8 mouse cellular contexts compared by ENCODE assay signal in genomic region chr15:102295633-102296367, GRCm38 (mm10). TPM values are rescaled to one million over a fixed set of nuclear protein-coding genes. Genes with fewer than 3 reads are reported as not detected.
DNase-seq lines count a peak whose midpoint lies in the region; ATAC-seq and TF ChIP-seq lines count a peak whose summit lies in the region.

Espl1 (plus strand) TSS chr15:102296266.

- H3ac ChIP-seq in myocyte (ENCODE audit: control insufficient read depth, insufficient read length), result peak within 1 kb of the TSS; percentile 38

- ATAC-seq in heart, embryonic 11.5 days (replicated peaks; ENCODE audit: insufficient number of reproducible peaks, low FRiP score, low TSS enrichment), result peak; percentile 94
- ATAC-seq in kidney, embryonic 16.5 days (ENCODE audit: low FRiP score, low TSS enrichment), result peak; percentile 99

- 7% methylated on average over 25 of the region's 25 CpGs for WGBS in heart, embryonic 11.5 days (ENCODE audit: insufficient replicate concordance)
- 6% methylated on average over 25 of the region's 25 CpGs for WGBS in kidney, embryonic 16.5 days
- WGBS in liver, adult 2 months, result 6% methylated on average over 25 of the region's 25 CpGs

- peaks cover 3% of the 10 kb centered on the region for H3K4me1 ChIP-seq in bone marrow macrophage, adult 2 months (ENCODE audit: control insufficient read depth, insufficient read depth, low read length)
- no peaks in the 10 kb centered on the region for H3K4me1 ChIP-seq in embryonic fibroblast, embryonic 13.5 days (ENCODE audit: control insufficient read depth, insufficient read depth, low read length)
- 0 out of 2 replicates have a peak, but pooled peaks cover 3% of the 10 kb centered on the region for H3K4me1 ChIP-seq in heart, embryonic 11.5 days (ENCODE audit: control insufficient read depth, insufficient read depth, low read length)
- H3K4me1 ChIP-seq in kidney, embryonic 16.5 days (ENCODE audit: insufficient read depth, low read length), result peaks cover 8% of the 10 kb centered on the region
- H3K4me1 ChIP-seq in liver, adult 2 months (ENCODE audit: control insufficient read depth, insufficient read depth, low read length), result no peaks in the 10 kb centered on the region

- H3K9ac ChIP-seq in heart, embryonic 11.5 days (ENCODE audit: low read depth, low read length), result peak within 1 kb of the TSS; percentile 75
- peak within 1 kb of the TSS; percentile 71 for H3K9ac ChIP-seq in kidney, embryonic 16.5 days (replicated peaks; ENCODE audit: low read length)
- H3K9ac ChIP-seq in liver, adult 2 months (ENCODE audit: low read depth, low read length), result peak within 1 kb of the TSS; percentile 12

- no peak for TF ChIP-seq POLR2A in bone marrow macrophage, adult 2 months (IDR thresholded peaks at IDR 0.05; ENCODE audit: borderline replicate concordance, low read depth, low read length)
- peak; percentile 72 for TF ChIP-seq POLR2A in embryonic fibroblast, embryonic 13.5 days (IDR thresholded peaks at IDR 0.05; ENCODE audit: low read depth, low read length)
- TF ChIP-seq POLR2A in liver, adult 2 months (IDR thresholded peaks at IDR 0.05; ENCODE audit: extremely low read depth, insufficient read depth, low read length), result no peak
- TF ChIP-seq POLR2A in myocyte (IDR thresholded peaks at IDR 0.05; ENCODE audit: insufficient read length, low read depth), result peak; percentile 95

- peak within 1 kb of the TSS; percentile 82 for H3K4me2 ChIP-seq in heart, embryonic 11.5 days
- H3K4me2 ChIP-seq in kidney, embryonic 16.5 days (replicated peaks; ENCODE audit: low read depth, low read length), result peak within 1 kb of the TSS; percentile 73
- H3K4me2 ChIP-seq in myocyte (ENCODE audit: low read depth), result peak within 1 kb of the TSS; percentile 99

- H3K27me3 ChIP-seq in heart, embryonic 11.5 days (ENCODE audit: control insufficient read depth, insufficient read depth, low read length), result no peaks in the 10 kb centered on the region
- H3K27me3 ChIP-seq in kidney, embryonic 16.5 days (ENCODE audit: insufficient read depth, low read length), result no peaks in the 10 kb centered on the region
- no peaks in the 10 kb centered on the region for H3K27me3 ChIP-seq in liver, adult 2 months (ENCODE audit: control insufficient read depth, insufficient read depth, low read length)
- H3K27me3 ChIP-seq in myocyte (ENCODE audit: control insufficient read depth, insufficient read depth, insufficient read length), result no peaks in the 10 kb centered on the region
- H3K27me3 ChIP-seq in splenic B cell, adult 2 months (ENCODE audit: control insufficient read depth, insufficient read depth, low read length, poor library complexity, severe bottlenecking), result no peaks in the 10 kb centered on the region

- no peaks in the 10 kb centered on the region for H3K79me2 ChIP-seq in liver, adult 2 months (ENCODE audit: control insufficient read depth, insufficient read depth, low read length)
- peaks cover 24% of the 10 kb centered on the region for H3K79me2 ChIP-seq in myocyte (ENCODE audit: control insufficient read depth, insufficient read depth)

- TF ChIP-seq CTCF in bone marrow macrophage, adult 2 months (IDR thresholded peaks at IDR 0.05; ENCODE audit: low read depth, low read length), result no peak
- TF ChIP-seq CTCF in embryonic fibroblast, embryonic 13.5 days (IDR thresholded peaks at IDR 0.05; ENCODE audit: borderline replicate concordance, insufficient read depth, low read length), result no peak
- TF ChIP-seq CTCF in liver, adult 2 months (IDR thresholded peaks at IDR 0.05; ENCODE audit: low read depth, low read length), result no peak

- H3K27ac ChIP-seq in bone marrow macrophage, adult 2 months (ENCODE audit: insufficient read depth, low read depth, low read length), result no peak within 1 kb of the TSS
- H3K27ac ChIP-seq in embryonic fibroblast, embryonic 13.5 days (ENCODE audit: insufficient read depth, low read length), result no peak within 1 kb of the TSS
- 0 out of 2 replicates have a peak within 1 kb of the TSS, but pooled peaks have one; percentile 12 for H3K27ac ChIP-seq in heart, embryonic 11.5 days (ENCODE audit: low read depth, low read length)
- peak within 1 kb of the TSS; percentile 48 for H3K27ac ChIP-seq in kidney, embryonic 16.5 days (ENCODE audit: low read length)
- no peak within 1 kb of the TSS for H3K27ac ChIP-seq in liver, adult 2 months (replicated peaks; ENCODE audit: insufficient read depth, low read depth, low read length)

- no peaks in the 10 kb centered on the region for H3K9me3 ChIP-seq in heart, embryonic 11.5 days (replicated peaks; ENCODE audit: control insufficient read depth, low read length)
- no peaks in the 10 kb centered on the region for H3K9me3 ChIP-seq in kidney, embryonic 16.5 days (ENCODE audit: low read length)

- DNase-seq in A20 (ENCODE audit: low read depth, low spot score), result peak; percentile 95
- DNase-seq in liver, adult 2 months (ENCODE audit: extremely low read depth, low read depth, low spot score), result peak; percentile 77
- DNase-seq in splenic B cell, adult 2 months (ENCODE audit: low read depth, low spot score), result peak; percentile 94

- H3K4me3 ChIP-seq in bone marrow macrophage, adult 2 months (ENCODE audit: insufficient read depth, low read length), result peak within 1 kb of the TSS; percentile 85
- H3K4me3 ChIP-seq in embryonic fibroblast, embryonic 13.5 days (ENCODE audit: insufficient read depth, low read length), result peak within 1 kb of the TSS; percentile 71
- peak within 1 kb of the TSS; percentile 75 for H3K4me3 ChIP-seq in heart, embryonic 11.5 days (ENCODE audit: low read depth, low read length)
- peak within 1 kb of the TSS; percentile 68 for H3K4me3 ChIP-seq in kidney, embryonic 16.5 days (ENCODE audit: low read length)
- H3K4me3 ChIP-seq in liver, adult 2 months (ENCODE audit: insufficient read depth, low read depth, low read length), result peak within 1 kb of the TSS; percentile 57
- H3K4me3 ChIP-seq in myocyte, result peak within 1 kb of the TSS; percentile 75

- peaks cover 14% of the 10 kb centered on the region for H3K36me3 ChIP-seq in heart, embryonic 11.5 days (ENCODE audit: control insufficient read depth, insufficient read depth, low read length)
- peaks cover 19% of the 10 kb centered on the region for H3K36me3 ChIP-seq in kidney, embryonic 16.5 days (ENCODE audit: insufficient read depth, low read length)
- H3K36me3 ChIP-seq in liver, adult 2 months (ENCODE audit: control insufficient read depth, insufficient read depth, low read length), result no peaks in the 10 kb centered on the region
- peaks cover 11% of the 10 kb centered on the region for H3K36me3 ChIP-seq in myocyte (ENCODE audit: control insufficient read depth, insufficient read depth)
- H3K36me3 ChIP-seq in splenic B cell, adult 2 months (ENCODE audit: control insufficient read depth, insufficient read depth, low read length, poor library complexity, severe bottlenecking), result no peaks in the 10 kb centered on the region

TF ChIP-seq in myocyte, 11 proteins besides CTCF, POLR2A, EP300 and RAD21:
- no peak for TF ChIP-seq TCF12 (IDR thresholded peaks at IDR 0.05; ENCODE audit: insufficient read depth, poor library complexity, severe bottlenecking)
- no peak for TF ChIP-seq TCF3 (IDR thresholded peaks at IDR 0.05; ENCODE audit: insufficient read length, low read depth)
- TF ChIP-seq USF1 (IDR thresholded peaks at IDR 0.05; ENCODE audit: low read depth), result peak; percentile 100
- peak; percentile 16 for TF ChIP-seq SRF (IDR thresholded peaks at IDR 0.05; ENCODE audit: control insufficient read depth, insufficient read length, low read depth)
- peak in 2 of 3 experiments; percentile 0 to 15 for TF ChIP-seq MYOD1 (IDR thresholded peaks at IDR 0.05; ENCODE audit: control insufficient read depth in 1 of 3, insufficient read length in 2 of 3, low read depth in 2 of 3)
- no peak for TF ChIP-seq CEBPB (IDR thresholded peaks at IDR 0.05; ENCODE audit: insufficient read depth, poor library complexity, severe bottlenecking)
- TF ChIP-seq POLR2AphosphoS2 (IDR thresholded peaks at IDR 0.05; ENCODE audit: insufficient read length, low read depth), result peak; percentile 92
- TF ChIP-seq E2F4 (IDR thresholded peaks at IDR 0.05; ENCODE audit: insufficient read depth), result peak; percentile 99
TF ChIP-seq in myocyte: peak in this region for 5.

RNA-seq across cellular contexts. Expression of gene Espl1, which starts in this region (rescaled TPM):
- polyA plus RNA-seq in bone marrow macrophage, adult 2 months (2012; ENCODE audit: insufficient read depth, insufficient read length, missing spikeins), result 15.6 and 17.9 TPM in 2 replicates
- 14.5 and 20.1 TPM in 2 replicates for polyA plus RNA-seq in embryonic fibroblast, embryonic 13.5 days (2011; ENCODE audit: insufficient read length, low read depth, missing spikeins)
- 20.0 and 23.8 TPM in 2 replicates for polyA plus RNA-seq in heart, embryonic 11.5 days (2014; fragmentation: Nextera tagmentation; extraction: Ambion mirVana)
- polyA plus RNA-seq in kidney, embryonic 16.5 days (2015; fragmentation: Nextera tagmentation; extraction: Ambion mirVana), result 31.4 and 33.6 TPM in 2 replicates
- total RNA-seq in liver, adult 2 months (2014; rRNA removed), result 0.09 and 0.27 TPM in 2 replicates
- 0.11 and 0.21 TPM in 2 replicates for polyA plus RNA-seq in liver, adult 2 months (2012; rRNA removed)
- polyA plus RNA-seq in myocyte (2012; fragmentation: generic; extraction: Trizol), result 16.7 TPM

Comparison
In these comparisons a context has a peak if more than half of its experiments do, and no peak if none do; other contexts are left out.
1. RNA of gene Espl1 (polyA plus RNA-seq): 31.4 to 33.6 TPM in kidney, embryonic 16.5 days, 20.0 to 23.8 TPM in heart, embryonic 11.5 days, 15.6 to 17.9 TPM in bone marrow macrophage, adult 2 months, 16.7 TPM in myocyte (single experiment) and 14.5 to 20.1 TPM in embryonic fibroblast, embryonic 13.5 days; 0.11 to 0.21 TPM in liver, adult 2 months; every median in the first group is over 10 times any median in the second.
2. Peak in DNase-seq, H3K4me3 ChIP-seq and H3K9ac ChIP-seq in liver, adult 2 months; RNA of the gene not detected or under 1 TPM.
3. H3K27ac ChIP-seq: peak in heart, embryonic 11.5 days (single experiment) and kidney, embryonic 16.5 days (single experiment); none in bone marrow macrophage, adult 2 months (single experiment), embryonic fibroblast, embryonic 13.5 days (single experiment) and liver, adult 2 months (single experiment).
4. POLR2A ChIP-seq: peak in embryonic fibroblast, embryonic 13.5 days (single experiment) and myocyte (single experiment); none in bone marrow macrophage, adult 2 months (single experiment) and liver, adult 2 months (single experiment).
5. H3K9ac ChIP-seq: peak in every context shown above with its lines; median percentile 75 in heart, embryonic 11.5 days; 71 in kidney, embryonic 16.5 days; 12 in liver, adult 2 months.
6. Peak in every context shown above with its lines, with median percentiles within 50 percentile points of each other: DNase-seq, H3K4me3 ChIP-seq and H3K4me2 ChIP-seq.